Mouse (Mus musculus): ENCODE data around the gene Efs. TPM values are rescaled to one million over a fixed set of nuclear protein-coding genes. Genes with fewer than 3 reads are reported as not detected.

Efs gene
- polyA plus RNA-seq, 1 experiment from 2014 or later: 6.5 TPM

- H3K4me3 ChIP-seq (ENCODE audit: low read depth, low read length): no peak overlapping the region
- H3K9ac ChIP-seq (ENCODE audit: low read depth, low read length): no peak overlapping the region
- 60% methylated on average over 5 of the region's 5 CpGs for WGBS
- ATAC-seq: no peak
- no peak overlapping the region for H3K27ac ChIP-seq (ENCODE audit: low read depth, low read length)
- H3K27me3 ChIP-seq (replicated peaks; ENCODE audit: control insufficient read depth, insufficient read depth, low read length): no peaks in the 10 kb centered on the region
- no peaks in the 10 kb centered on the region for H3K9me3 ChIP-seq (ENCODE audit: control insufficient read depth)
- peak; percentile 64 for TF ChIP-seq CTCF (IDR thresholded peaks at IDR 0.05; ENCODE audit: low read depth)
- no peak overlapping the region for H3K4me2 ChIP-seq (replicated peaks; ENCODE audit: low read depth)
- no peaks in the 10 kb centered on the region for H3K36me3 ChIP-seq (ENCODE audit: control insufficient read depth, insufficient read depth)
- H3K4me1 ChIP-seq (replicated peaks; ENCODE audit: control insufficient read depth, insufficient read depth, low read length): no peaks in the 10 kb centered on the region
Observed at GRCm38 (mm10) chr14:54866936-54867335, 59.0 kb downstream of the Efs start.

MicroRNAs within 50 kb of the gene (microRNA counts, 519-probe panel; counts per million panel counts)
- microRNA mmu-miR-208a: not detected
- microRNA mmu-miR-208b: 3,139 counts per million, percentile 35 among the panel's probes with 10 or more counts

Small RNA genes within 50 kb of the gene (microRNA-seq; reads per million reads assigned to microRNA genes)
- gene Mir208a: not detected
- 149 reads per million, percentile 53 among the genes with 10 or more reads in this experiment for gene Mir208b

Other genes with a start within 250 kb of the Efs start
- gene 1700123O20Rik, start 239.9 kb downstream of the Efs start, polyA plus RNA-seq (2015; fragmentation: Nextera tagmentation; extraction: Ambion mirVana): 75.5 and 76.8 TPM in 2 replicates
- 49.9 and 57.4 TPM in 2 replicates for gene Acin1, start 239.2 kb downstream of the Efs start, polyA plus RNA-seq (2015; fragmentation: Nextera tagmentation; extraction: Ambion mirVana)
- gene Gm29776, start 227.3 kb downstream of the Efs start, polyA plus RNA-seq (2015; fragmentation: Nextera tagmentation; extraction: Ambion mirVana): 0.09 TPM in 1 of 2 replicates, not detected in the other
- gene Cebpe, start 214.0 kb downstream of the Efs start, polyA plus RNA-seq (2015; fragmentation: Nextera tagmentation; extraction: Ambion mirVana): not detected in 2 replicates
- 34.2 and 36.9 TPM in 2 replicates for gene Slc7a8, start 144.2 kb downstream of the Efs start, polyA plus RNA-seq (2015; fragmentation: Nextera tagmentation; extraction: Ambion mirVana)
- gene Rnf212b, start 112.0 kb downstream of the Efs start, polyA plus RNA-seq (2015; fragmentation: Nextera tagmentation; extraction: Ambion mirVana): not detected in 2 replicates
- 6.0 and 7.3 TPM in 2 replicates for gene Homez, start 55.2 kb downstream of the Efs start, polyA plus RNA-seq (2015; fragmentation: Nextera tagmentation; extraction: Ambion mirVana)
- gene Ppp1r3e, start 48.6 kb downstream of the Efs start, polyA plus RNA-seq (2015; fragmentation: Nextera tagmentation; extraction: Ambion mirVana): 3.8 and 4.1 TPM in 2 replicates
- 8.0 and 9.3 TPM in 2 replicates for gene Bcl2l2, start 42.7 kb downstream of the Efs start, polyA plus RNA-seq (2015; fragmentation: Nextera tagmentation; extraction: Ambion mirVana)
- gene Gm20521, start 42.7 kb downstream of the Efs start, polyA plus RNA-seq (2015; fragmentation: Nextera tagmentation; extraction: Ambion mirVana): 1.8 and 1.9 TPM in 2 replicates
- gene Pabpn1, start 33.6 kb downstream of the Efs start, polyA plus RNA-seq (2015; fragmentation: Nextera tagmentation; extraction: Ambion mirVana): 60.9 and 64.1 TPM in 2 replicates
- 12.5 and 12.9 TPM in 2 replicates for gene Slc22a17, start 13.0 kb downstream of the Efs start, polyA plus RNA-seq (2015; fragmentation: Nextera tagmentation; extraction: Ambion mirVana)
- gene Il25, start 6.6 kb upstream of the Efs start, polyA plus RNA-seq (2015; fragmentation: Nextera tagmentation; extraction: Ambion mirVana): not detected in 2 replicates
- 1.1 and 2.1 TPM in 2 replicates for gene Cmtm5, start 10.1 kb upstream of the Efs start, polyA plus RNA-seq (2015; fragmentation: Nextera tagmentation; extraction: Ambion mirVana)
- gene Myh6, start 40.8 kb upstream of the Efs start, polyA plus RNA-seq (2015; fragmentation: Nextera tagmentation; extraction: Ambion mirVana): 0.53 TPM in 1 of 2 replicates, not detected in the other
- gene Gm17428, start 50.8 kb upstream of the Efs start, polyA plus RNA-seq (2015; fragmentation: Nextera tagmentation; extraction: Ambion mirVana): not detected in 2 replicates
- 3.9 and 5.6 TPM in 2 replicates for gene Myh7, start 68.5 kb upstream of the Efs start, polyA plus RNA-seq (2015; fragmentation: Nextera tagmentation; extraction: Ambion mirVana)
- gene Ngdn, start 89.3 kb upstream of the Efs start, polyA plus RNA-seq (2015; fragmentation: Nextera tagmentation; extraction: Ambion mirVana): 69.4 and 77.9 TPM in 2 replicates
- 0.87 and 1.1 TPM in 2 replicates for gene Zfhx2, start 166.2 kb upstream of the Efs start, polyA plus RNA-seq (2015; fragmentation: Nextera tagmentation; extraction: Ambion mirVana)
- gene Thtpa, start 168.7 kb upstream of the Efs start, polyA plus RNA-seq (2015; fragmentation: Nextera tagmentation; extraction: Ambion mirVana): 7.5 and 8.8 TPM in 2 replicates
- 75.3 and 81.5 TPM in 2 replicates for gene Ap1g2, start 180.5 kb upstream of the Efs start, polyA plus RNA-seq (2015; fragmentation: Nextera tagmentation; extraction: Ambion mirVana)
- 0.90 and 0.93 TPM in 2 replicates for gene Jph4, start 190.8 kb upstream of the Efs start, polyA plus RNA-seq (2015; fragmentation: Nextera tagmentation; extraction: Ambion mirVana)

All from intestine, postnatal 0 days (tissue).